Mouse (Mus musculus): ENCODE measurements at regions not wholly inside any gene's neighbourhood (a gene's known extent, or its start where the extent isn't known, plus 50 kb on each side); places are given as distances from the start of the nearest gene placed in this dataset.
A peak's percentile ranks its signal among the peaks of the same experiment; 100 is the strongest.

DNA sequence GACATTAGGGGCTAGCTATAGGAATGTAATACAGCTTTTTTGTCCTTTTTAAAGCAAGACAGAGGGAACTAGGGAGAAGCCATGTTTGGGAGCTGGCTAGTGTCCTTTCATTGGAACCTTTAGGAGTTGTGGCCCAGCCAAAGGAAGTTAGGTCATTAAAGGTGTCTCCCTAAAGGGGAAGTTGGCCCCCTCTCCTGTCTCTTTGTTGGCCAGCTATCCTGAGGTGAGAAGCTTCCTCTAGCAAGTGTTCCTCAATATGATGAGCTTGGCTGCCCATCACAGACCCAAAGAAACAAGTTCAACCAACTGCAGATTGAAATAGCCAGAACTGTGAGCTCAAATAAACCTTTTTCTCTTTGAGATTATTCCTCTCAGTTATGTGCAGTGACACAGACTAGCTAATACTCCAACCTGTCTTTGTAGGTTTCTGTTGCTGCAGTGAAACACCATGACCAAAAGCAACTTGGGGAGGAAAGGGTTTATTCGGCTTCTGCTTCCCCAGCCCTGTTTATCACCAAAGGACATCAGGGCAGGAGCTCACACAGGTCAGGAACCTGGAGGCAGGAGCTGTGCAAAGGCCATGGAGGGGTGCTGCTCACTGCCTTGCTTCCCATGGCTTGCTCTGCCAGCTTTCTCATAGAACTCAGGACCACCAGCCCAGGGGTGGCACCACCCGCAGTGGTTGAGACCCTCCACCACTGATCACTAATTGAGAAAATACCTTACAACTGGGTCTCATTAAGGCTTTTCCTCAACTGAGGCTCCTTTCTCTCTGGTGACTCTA is 94.0 kb upstream of the Ccn6 start:
- intact Hi-C loops (cut with DNase I): no loop called here
- no peak for DNase-seq (ENCODE audit: low spot score)

DNA sequence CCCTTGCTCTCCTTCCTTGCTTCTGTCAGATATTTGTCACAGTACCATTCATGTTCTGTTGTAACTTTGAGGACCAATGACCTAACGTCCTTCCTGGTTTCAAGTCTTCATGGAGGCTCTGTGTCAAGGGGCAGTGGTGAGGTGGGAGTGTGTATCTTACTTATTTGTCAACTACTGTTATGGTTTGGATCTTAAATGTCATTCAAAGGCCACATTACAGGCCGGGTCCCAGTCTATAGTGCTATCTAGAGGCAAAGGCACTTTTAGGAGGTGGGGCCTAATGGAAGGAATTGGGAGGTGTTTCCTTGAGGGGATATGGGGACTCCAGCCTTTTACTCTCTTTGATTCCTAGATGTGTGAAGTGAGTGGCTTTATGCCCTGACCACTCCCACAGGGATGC is 91.0 kb upstream of the Ccn6 start:
- DNase-seq (ENCODE audit: low spot score): no peak
- intact Hi-C loops (cut with DNase I): no loop called here

DNA sequence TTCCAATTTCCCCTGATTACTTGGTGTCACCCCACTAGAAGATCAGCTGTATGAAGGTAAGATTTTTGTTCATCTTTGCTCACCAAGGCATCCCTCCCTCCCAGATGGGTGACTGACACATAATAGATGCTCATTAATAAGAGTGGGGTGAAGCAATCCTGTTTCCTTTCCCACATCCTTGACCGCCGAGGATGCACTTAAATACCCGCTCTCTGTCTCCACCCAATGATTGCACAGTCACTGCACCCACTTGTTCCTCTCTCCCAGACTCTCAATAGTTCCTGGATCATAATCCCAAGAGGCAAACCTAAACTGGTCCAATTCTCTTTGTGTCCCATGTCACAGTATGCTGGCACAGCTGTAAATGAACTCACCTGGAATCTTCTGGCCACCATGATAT is 86.4 kb upstream of the Ccn6 start:
- no peak for DNase-seq (ENCODE audit: low spot score)
- intact Hi-C loops (cut with DNase I): no loop called here

GRCm38 (mm10) chr10:39248486-39248885 is 84.9 kb upstream of the Ccn6 start:
- no peak for DNase-seq (ENCODE audit: low spot score)
- intact Hi-C loops (cut with DNase I): no loop called here

- no peak for DNase-seq (ENCODE audit: low spot score)
- intact Hi-C loops (cut with DNase I): no loop called here
Measured at GRCm38 (mm10) chr10:39246984-39247383, 83.4 kb upstream of the Ccn6 start.

GRCm38 (mm10) chr10:39245141-39245540 is 81.5 kb upstream of the Ccn6 start:
- intact Hi-C loops (cut with DNase I): no loop called here
- DNase-seq (ENCODE audit: low spot score): no peak

GRCm38 (mm10) chr10:39244061-39244460 is 80.5 kb upstream of the Ccn6 start:
- DNase-seq (ENCODE audit: low spot score): no peak
- intact Hi-C loops (cut with DNase I): loop anchor here (5.0 kb wide), 1 partner anchor 203 kb away; no protein-coding TSS in a partner anchor

DNA sequence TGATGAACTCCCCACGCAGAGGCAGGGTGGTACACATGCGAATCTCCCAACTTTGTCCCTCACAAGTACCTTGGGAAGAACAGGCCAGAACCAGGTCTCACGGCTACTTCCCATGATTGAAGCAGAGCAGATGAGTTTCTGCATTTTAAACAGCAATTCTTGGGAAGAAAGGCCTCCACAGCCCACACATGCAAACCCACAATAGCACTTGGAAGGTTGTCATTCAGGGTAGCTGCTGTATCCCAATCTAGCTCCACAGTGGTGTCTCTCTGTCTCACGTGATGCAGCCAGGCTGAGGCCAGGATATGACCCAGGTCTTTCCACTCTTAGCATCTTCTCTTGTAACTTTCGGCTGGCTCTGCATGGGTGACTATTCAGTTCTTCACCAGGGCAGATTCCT is 78.8 kb upstream of the Ccn6 start:
- intact Hi-C loops (cut with DNase I): loop anchor here (5.0 kb wide), 1 partner anchor 205 kb away; no protein-coding TSS in a partner anchor
- no peak for DNase-seq (ENCODE audit: low spot score)

DNA sequence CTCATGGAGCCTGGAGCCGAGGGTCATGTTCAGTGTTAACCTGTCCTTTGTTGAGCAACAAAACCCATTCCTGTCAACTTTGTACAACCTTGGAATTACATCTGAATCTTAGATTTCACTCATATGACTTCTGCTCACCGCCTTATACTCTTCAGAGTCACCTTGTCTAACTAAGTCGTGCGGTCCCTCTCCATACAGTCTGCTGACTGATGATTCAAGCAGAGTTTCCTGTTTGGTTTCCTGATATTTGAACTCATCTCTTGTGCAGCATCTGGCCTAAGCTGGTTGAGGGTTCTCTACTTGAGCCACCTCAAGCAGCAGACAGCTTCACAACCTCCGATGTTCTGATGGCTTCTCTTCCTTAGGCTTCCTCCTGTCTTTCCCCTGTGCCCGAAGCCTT is 78.3 kb upstream of the Ccn6 start:
- DNase-seq (ENCODE audit: low spot score): no peak
- intact Hi-C loops (cut with DNase I): loop anchor here (2.0 to 5.0 kb wide), 3 partner anchors 49 to 205 kb away; partner anchors contain the start of gene Fyn

- intact Hi-C loops (cut with DNase I): loop anchor here (2.0 to 5.0 kb wide), 3 partner anchors 49 to 206 kb away; partner anchors contain the start of gene Fyn
- DNase-seq (ENCODE audit: low spot score): no peak
Measured at GRCm38 (mm10) chr10:39241486-39241885, 77.9 kb upstream of the Ccn6 start.

DNA sequence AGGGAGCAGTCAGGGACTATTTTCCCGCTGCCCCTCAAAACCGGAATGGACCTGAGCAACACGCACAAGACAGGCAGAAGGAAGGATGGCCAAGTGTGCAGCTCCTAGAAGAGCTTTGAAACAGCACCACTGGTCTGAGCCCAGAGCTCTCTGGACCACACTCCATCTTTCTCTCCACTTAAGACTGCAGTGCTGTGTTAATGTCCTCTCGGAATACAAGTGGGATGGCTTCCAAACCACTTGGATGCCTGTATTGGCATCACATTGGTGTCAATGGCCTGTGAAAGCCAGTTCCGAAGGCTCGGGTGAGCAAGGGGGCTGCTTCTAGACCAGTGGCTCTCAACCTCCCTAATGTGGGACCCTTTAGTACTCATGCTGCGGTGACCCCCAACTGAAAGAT is 77.4 kb upstream of the Ccn6 start:
- no peak for DNase-seq (ENCODE audit: low spot score)
- intact Hi-C loops (cut with DNase I): loop anchor here (2.0 to 5.0 kb wide), 3 partner anchors 50 to 206 kb away; partner anchors contain the start of gene Fyn

DNA sequence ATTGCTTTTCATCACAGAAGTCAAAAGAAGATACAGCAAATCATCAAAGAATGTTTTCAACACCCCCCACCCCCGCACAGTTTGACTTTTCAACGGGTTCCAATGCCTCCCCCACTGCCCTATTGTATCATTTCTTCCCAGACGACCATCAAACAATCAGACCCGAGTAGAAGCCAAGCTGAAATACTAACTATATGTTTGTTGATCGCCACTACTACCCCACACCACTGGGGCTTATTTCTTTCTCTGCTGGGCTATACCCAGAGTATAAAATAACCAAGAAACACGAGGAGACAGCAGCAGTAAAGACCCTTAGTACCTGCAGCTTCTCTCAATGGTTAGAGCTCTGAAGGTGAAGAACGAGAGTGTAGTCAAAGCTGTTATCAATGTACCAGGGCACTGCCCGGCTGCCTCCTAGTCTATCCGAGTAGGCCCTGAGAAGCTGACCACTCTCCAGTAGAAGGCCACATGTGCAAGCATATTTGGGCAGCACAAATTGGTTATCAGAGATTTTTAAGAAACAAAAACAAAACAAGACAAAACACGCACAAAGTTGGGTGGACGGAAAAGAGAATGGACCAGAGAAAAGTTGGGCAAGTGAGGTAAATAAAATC is 76.7 kb upstream of the Ccn6 start:
- intact Hi-C loops (cut with DNase I): loop anchor here (2.0 to 5.0 kb wide), 3 partner anchors 51 to 207 kb away; partner anchors contain the start of gene Fyn
- no peak for DNase-seq (ENCODE audit: low spot score)

DNA sequence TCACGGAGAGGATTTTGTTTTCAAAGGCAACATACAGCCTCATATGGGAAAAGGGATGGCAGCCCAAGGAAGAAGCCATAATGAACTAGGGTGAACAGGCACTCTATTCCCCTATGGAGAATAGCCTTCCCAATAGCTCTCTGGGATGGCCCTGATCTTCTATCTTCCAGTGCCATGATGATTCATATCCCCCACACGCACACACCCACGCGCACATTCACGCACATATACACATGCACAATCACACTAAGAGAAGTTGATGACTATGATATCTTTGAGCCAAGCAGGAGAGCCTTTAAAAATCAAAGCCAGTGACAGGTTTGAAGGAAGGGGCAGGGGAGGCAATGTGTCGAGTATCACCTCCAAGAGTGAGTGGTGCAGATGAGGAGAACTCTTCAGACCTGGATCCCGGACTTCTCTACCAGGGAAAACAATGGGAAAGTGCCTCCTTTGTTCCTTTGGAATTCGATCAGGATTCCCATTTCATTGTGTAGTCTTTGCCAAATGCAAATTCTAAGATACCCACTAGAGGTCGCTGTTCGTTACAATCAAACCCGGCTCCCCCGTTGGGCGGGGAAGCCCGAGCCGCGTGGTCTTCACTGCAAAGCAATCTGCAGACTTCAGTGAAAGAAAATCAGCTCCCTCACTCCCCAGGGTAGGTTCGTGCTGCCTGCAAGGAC is 76.0 kb upstream of the Ccn6 start:
- intact Hi-C loops (cut with DNase I): loop anchor here (1.0 to 5.0 kb wide), 5 partner anchors 51 to 281 kb away; partner anchors contain the start of gene Fyn

GRCm38 (mm10) chr10:39238596-39238995 is 75.0 kb upstream of the Ccn6 start:
- no peak for DNase-seq (ENCODE audit: low spot score)
- intact Hi-C loops (cut with DNase I): loop anchor here (2.0 kb wide), 1 partner anchor 68 kb away; no protein-coding TSS in a partner anchor

More for the DNA sequence above, 76.0 kb upstream of the Ccn6 start:
- peak; percentile 45 for DNase-seq (ENCODE audit: low spot score)

DNA sequence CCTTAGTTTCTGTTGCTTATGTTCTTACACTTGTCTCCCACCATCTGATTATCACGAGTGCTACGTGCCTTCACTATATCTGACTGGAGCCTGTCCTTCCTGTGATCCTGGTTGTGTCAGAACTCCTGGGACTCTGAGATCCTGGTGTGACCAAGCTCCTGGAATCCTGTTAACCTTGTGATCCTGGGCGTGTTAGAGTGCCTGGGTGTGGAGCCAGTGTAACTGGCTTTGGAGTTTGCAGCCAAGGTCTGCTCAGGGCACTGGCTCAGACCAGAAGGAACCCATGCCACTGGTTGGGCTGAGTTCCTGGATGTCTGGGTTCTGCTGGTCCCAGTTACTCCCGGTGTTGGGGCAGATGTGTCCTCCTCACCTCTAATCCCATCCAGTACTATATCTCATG is 74.0 kb upstream of the Ccn6 start:
- intact Hi-C loops (cut with DNase I): no loop called here
- no peak for DNase-seq (ENCODE audit: low spot score)

GRCm38 (mm10) chr10:39233926-39234450 is 70.4 kb upstream of the Ccn6 start:
- no peak for DNase-seq (ENCODE audit: low spot score)
- intact Hi-C loops (cut with DNase I): no loop called here

- intact Hi-C loops (cut with DNase I): no loop called here
- DNase-seq (ENCODE audit: low spot score): no peak
Measured at GRCm38 (mm10) chr10:39233191-39233590, 69.6 kb upstream of the Ccn6 start.

DNA sequence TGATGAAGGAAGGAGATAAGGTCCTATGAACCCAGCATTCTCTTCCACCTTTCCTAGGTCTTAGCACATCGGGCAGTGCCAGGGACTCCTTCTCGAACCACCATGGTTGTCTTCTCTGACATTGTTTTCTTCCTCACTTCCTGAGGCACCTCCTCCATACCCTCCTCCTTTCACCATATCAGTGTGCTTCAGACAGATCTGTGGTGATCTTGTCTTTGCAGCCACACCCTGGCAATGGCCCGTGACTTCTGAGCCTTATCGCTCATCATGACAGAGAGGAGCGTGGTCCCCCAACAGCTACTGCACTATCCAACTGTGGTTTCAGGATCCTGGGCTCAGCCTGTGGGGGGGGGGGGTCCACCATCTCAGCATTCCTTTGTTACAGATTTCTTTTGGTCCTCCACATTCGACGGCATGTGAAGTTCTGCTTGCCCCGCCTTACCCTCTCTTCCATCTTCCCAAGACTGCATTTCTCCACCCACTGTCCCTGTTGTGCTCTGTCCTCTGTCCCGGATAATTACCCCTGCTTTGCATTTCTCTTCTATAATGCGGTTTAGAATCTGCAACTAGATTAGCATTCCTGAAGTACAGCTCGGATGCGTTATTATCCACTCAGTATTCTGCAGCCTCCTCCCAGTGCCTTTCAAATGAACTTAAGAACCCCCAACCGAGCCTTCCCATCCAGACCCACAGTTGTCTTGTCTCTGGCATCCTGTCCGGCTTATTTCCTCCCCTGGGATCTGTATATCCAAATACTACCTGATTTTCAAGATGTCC is 67.2 kb upstream of the Ccn6 start:
- no peak for DNase-seq (ENCODE audit: low spot score)
- intact Hi-C loops (cut with DNase I): no loop called here

DNA sequence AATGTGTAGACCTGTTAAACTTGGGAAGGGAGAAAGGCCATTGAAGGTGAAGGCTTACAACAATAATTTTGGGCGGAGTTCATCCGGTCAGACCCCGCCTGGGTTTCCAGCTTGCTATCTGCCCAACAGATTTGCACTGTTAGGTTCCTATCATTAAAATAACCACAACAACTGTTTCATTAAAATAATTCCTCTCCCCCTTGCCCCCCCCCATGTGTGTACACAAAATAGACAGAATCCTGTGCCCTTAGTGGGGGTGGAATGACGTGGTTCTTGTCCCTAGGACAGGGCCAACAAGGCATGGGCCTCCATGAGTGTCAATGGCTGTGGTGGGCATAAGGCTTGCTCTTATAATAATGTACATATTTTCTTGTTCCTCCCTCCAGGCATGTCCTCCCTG is 65.6 kb upstream of the Ccn6 start:
- DNase-seq (ENCODE audit: low spot score): no peak
- intact Hi-C loops (cut with DNase I): no loop called here

DNA sequence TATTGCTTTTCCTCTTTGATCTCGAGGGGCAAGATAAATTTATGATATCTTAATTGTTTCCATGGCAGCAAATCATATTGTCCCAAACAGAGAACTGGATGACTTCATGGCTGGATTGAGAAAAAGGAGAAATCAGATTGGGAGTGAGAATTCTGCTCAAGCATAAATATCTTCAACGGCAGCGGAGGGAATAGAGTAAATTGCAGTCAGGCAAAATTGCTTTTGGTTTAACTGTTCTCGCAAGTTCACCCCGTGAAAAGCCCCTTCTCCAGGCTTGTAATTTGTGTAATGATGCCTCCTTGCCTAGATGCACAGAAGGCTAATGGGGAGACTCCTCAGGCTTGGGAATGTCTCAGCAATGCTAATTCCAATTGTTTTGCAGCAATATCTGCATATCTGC is 64.4 kb upstream of the Ccn6 start:
- intact Hi-C loops (cut with DNase I): no loop called here
- no peak for DNase-seq (ENCODE audit: low spot score)

All from heart, postnatal 25 days (tissue).